Mouse (Mus musculus) olfactory bulb, adult 2 months (tissue): ENCODE results near the gene Igbp1.

Experiments
- CTCF ChIP-seq: fragments of 200-500 bp; IDR thresholded peaks from 2 replicates; pipeline ENCODE4 v1.5.1; 2012; ENCODE audit warnings: low read depth, mild to moderate bottlenecking, low read length, moderate library complexity; ENCODE audit not compliant: insufficient read depth
- POLR2A ChIP-seq: fragments of 200-500 bp; IDR thresholded peaks from 2 replicates; pipeline ENCODE4 v1.6.1; 2012; ENCODE audit warnings: mild to moderate bottlenecking, low read depth, low read length, moderate library complexity; ENCODE audit not compliant: insufficient read depth

GRCm38 (mm10) chrX:100556026-100556425, 61.9 kb downstream of the Igbp1 start:
- TF ChIP-seq POLR2A (no peak), CTCF (no peak)
